Mouse (Mus musculus) hindbrain, embryonic 16.5 days (tissue): ENCODE measurements around the gene Ppp1r16b. TPM values are rescaled to one million over a fixed set of nuclear protein-coding genes. Genes with fewer than 3 reads are reported as not detected.

Source experiments
- ATAC-seq: fragments of 200-750 bp; cut with Nextera tagmentation; 2 replicates; pipeline ENCODE4 v1.8.0; 2017; ENCODE audit warnings: moderate TSS enrichment, moderate library complexity
- H3K27ac ChIP-seq: fragments of 300-500 bp; sonication (generic); 2 replicates; pipeline ENCODE4 v1.5.1; 2014; ENCODE audit warnings: low read depth, mild to moderate bottlenecking, control low read depth, low read length, moderate library complexity
- H3K27me3 ChIP-seq: fragments of 300-500 bp; sonication (generic); replicated peaks from 2 replicates; pipeline ENCODE4 v1.6.1; 2014; ENCODE audit warnings: low read length; ENCODE audit not compliant: control insufficient read depth, insufficient read depth
- H3K36me3 ChIP-seq: fragments of 300-500 bp; sonication (generic); 2 replicates; pipeline ENCODE4 v1.6.1; 2014; ENCODE audit warnings: mild to moderate bottlenecking, low read length, moderate library complexity, mixed read lengths; ENCODE audit not compliant: control insufficient read depth, insufficient read depth
- H3K4me1 ChIP-seq: fragments of 300-500 bp; sonication (generic); 2 replicates; pipeline ENCODE4 v1.6.1; 2014; ENCODE audit warnings: low read depth, low read length; ENCODE audit not compliant: control insufficient read depth, insufficient read depth
- H3K4me2 ChIP-seq: fragments of 300-500 bp; sonication (generic); 2 replicates; pipeline ENCODE4 v1.6.1; 2014; ENCODE audit warnings: mild to moderate bottlenecking, low read length, control low read depth, moderate library complexity
- H3K4me3 ChIP-seq: fragments of 300-500 bp; sonication (generic); 2 replicates; pipeline ENCODE4 v1.5.1; 2014; ENCODE audit warnings: mild to moderate bottlenecking, low read length, control low read depth, moderate library complexity
- H3K9ac ChIP-seq: fragments of 300-500 bp; sonication (generic); 2 replicates; pipeline ENCODE4 v1.6.1; 2014; ENCODE audit warnings: low read depth, mild to moderate bottlenecking, control low read depth, low read length, moderate library complexity
- H3K9me3 ChIP-seq: fragments of 300-500 bp; sonication (generic); 2 replicates; pipeline ENCODE4 v1.6.1; 2014; ENCODE audit warnings: mild to moderate bottlenecking, low read length, moderate library complexity; ENCODE audit not compliant: control insufficient read depth
- WGBS: fragments of 180-500 bp; shearing (Covaris S2); extraction: QIAGEN DNeasy Blood & Tissue Kit; methylation state at CpG from one replicate; pipeline ENCODE4 v1.1.7; 2014; 5-methylcytosine and 5-hydroxymethylcytosine counted together
- polyA plus RNA-seq: library from polyadenylated mRNA; unstranded; fragments of >200 nt; fragmentation: Nextera tagmentation; extraction: Ambion mirVana; gene quantifications from 2 replicates; pipeline ENCODE4 v1.2.1, GENCODE M21; 2015

Ppp1r16b gene
- polyA plus RNA-seq, 1 experiment from 2014 or later, result 26.4 TPM

DNA sequence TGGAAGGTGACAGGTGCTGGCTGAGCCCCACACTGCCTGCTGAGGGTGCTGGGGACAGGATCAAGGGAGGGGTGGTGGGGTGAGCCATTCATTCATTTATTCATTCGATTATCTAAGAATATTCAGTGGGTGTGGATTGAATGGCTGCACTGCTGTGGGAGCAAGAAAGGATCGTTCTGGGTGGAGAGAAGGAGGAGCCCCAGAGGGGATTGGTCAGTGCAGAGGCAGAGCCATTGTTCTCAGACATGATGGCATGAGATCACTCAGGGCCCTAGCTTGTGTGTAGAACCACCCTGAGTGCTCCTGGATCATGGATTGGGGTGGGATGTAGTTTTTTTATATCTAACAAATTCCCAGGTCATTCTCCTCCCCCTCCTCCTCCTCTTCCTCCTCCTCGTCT is 56.3 kb downstream of the Ppp1r16b start:
- no peak for ATAC-seq
- H3K4me2 ChIP-seq, result no peak overlapping the region
- peaks cover 5% of the 10 kb centered on the region; the same call in 1 of the 2 replicates for H3K4me1 ChIP-seq
- H3K4me3 ChIP-seq, result no peak overlapping the region
- no peak overlapping the region for H3K27ac ChIP-seq
- no peaks in the 10 kb centered on the region for H3K27me3 ChIP-seq
- H3K9ac ChIP-seq, result no peak overlapping the region
- H3K36me3 ChIP-seq, result no peaks in the 10 kb centered on the region
- 36% methylated on average over 3 of the region's 3 CpGs for WGBS
- no peaks in the 10 kb centered on the region for H3K9me3 ChIP-seq

DNA sequence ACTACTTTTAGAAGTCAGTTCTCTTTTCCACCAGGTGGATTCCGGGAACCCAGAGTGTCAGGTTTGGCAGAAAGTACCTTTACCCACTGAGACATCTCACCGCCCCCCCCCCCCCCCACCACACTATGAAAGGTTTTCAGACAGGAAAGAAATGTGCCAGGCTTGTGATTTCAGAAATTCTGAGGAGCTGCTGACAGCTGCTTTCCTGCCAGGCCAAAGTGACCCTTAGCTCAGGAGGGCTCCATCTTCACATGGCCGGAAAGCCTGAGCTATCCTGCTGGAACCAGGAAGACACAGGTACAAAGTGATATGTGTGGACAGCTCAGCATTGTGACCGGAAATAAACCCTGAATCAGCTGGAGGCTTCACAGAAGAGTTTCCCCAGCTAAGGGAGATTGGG is 56.9 kb downstream of the Ppp1r16b start:
- Histone ChIP-seq H3K4me2 (no peak overlapping the region), H3K9me3 (no peaks in the 10 kb centered on the region), H3K36me3 (no peaks in the 10 kb centered on the region), H3K4me3 (no peak overlapping the region), H3K9ac (no peak overlapping the region), H3K27me3 (no peaks in the 10 kb centered on the region), H3K27ac (no peak overlapping the region), H3K4me1 (peaks cover 5% of the 10 kb centered on the region; the same call in 1 of the 2 replicates)
- 78% methylated on average over 4 of the region's 4 CpGs for WGBS
- ATAC-seq, result no peak

GRCm38 (mm10) chr2:158722991-158723551 is 57.9 kb downstream of the Ppp1r16b start:
- 51% methylated on average over 6 of the region's 6 CpGs for WGBS
- H3K4me1 ChIP-seq, result peaks cover 5% of the 10 kb centered on the region; the same call in 1 of the 2 replicates
- no peaks in the 10 kb centered on the region for H3K36me3 ChIP-seq
- H3K4me3 ChIP-seq, result no peak overlapping the region
- no peak overlapping the region for H3K4me2 ChIP-seq
- no peaks in the 10 kb centered on the region for H3K9me3 ChIP-seq
- H3K27me3 ChIP-seq, result no peaks in the 10 kb centered on the region
- H3K27ac ChIP-seq, result peak overlapping the region; percentile 31; the same call in 1 of the 2 replicates
- H3K9ac ChIP-seq, result no peak overlapping the region; the same call in 1 of the 2 replicates
- no peak for ATAC-seq

- WGBS, result 62% methylated on average over 6 of the region's 6 CpGs
- H3K4me3 ChIP-seq, result no peak overlapping the region
- no peaks in the 10 kb centered on the region for H3K9me3 ChIP-seq
- no peak overlapping the region for H3K9ac ChIP-seq
- no peak overlapping the region for H3K4me2 ChIP-seq
- H3K36me3 ChIP-seq, result no peaks in the 10 kb centered on the region
- H3K27me3 ChIP-seq, result no peaks in the 10 kb centered on the region
- H3K4me1 ChIP-seq, result peaks cover 5% of the 10 kb centered on the region; the same call in 1 of the 2 replicates
- no peak for ATAC-seq
- H3K27ac ChIP-seq, result no peak overlapping the region
Observed at GRCm38 (mm10) chr2:158723806-158724205, 58.6 kb downstream of the Ppp1r16b start.

DNA sequence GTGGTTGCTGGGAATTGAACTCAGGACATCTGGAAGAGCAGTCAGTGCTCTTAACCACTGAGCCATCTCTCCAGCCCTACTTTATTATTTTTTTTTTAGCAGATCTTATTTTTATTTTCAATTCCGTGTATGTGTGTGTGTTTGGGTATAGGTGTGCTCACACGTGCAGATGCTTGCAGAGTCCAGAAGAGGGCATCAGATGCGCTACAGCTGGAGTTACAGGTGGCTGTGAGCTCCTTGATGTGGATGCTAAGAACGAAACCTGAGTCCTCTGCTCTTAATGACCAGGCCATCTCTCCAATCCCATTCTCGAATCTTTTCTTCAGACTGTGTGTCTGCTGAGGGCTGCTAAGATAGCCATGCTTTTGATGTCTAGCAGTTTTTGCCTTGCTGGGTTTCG is 61.1 kb downstream of the Ppp1r16b start:
- Histone ChIP-seq H3K27me3 (no peaks in the 10 kb centered on the region), H3K36me3 (no peaks in the 10 kb centered on the region), H3K4me2 (no peak overlapping the region), H3K27ac (no peak overlapping the region), H3K9ac (no peak overlapping the region), H3K4me1 (peaks cover 5% of the 10 kb centered on the region; the same call in 1 of the 2 replicates), H3K9me3 (no peaks in the 10 kb centered on the region), H3K4me3 (no peak overlapping the region)
- WGBS, result 78% methylated on average over 6 of the region's 6 CpGs
- no peak for ATAC-seq

GRCm38 (mm10) chr2:158728061-158728815 is 63.0 kb downstream of the Ppp1r16b start:
- Histone ChIP-seq H3K9me3 (no peaks in the 10 kb centered on the region), H3K4me1 (no peaks in the 10 kb centered on the region), H3K4me2 (no peak overlapping the region), H3K27ac (no peak overlapping the region), H3K27me3 (no peaks in the 10 kb centered on the region), H3K9ac (no peak overlapping the region), H3K4me3 (no peak overlapping the region), H3K36me3 (no peaks in the 10 kb centered on the region)
- WGBS, result 57% methylated on average over 7 of the region's 7 CpGs
- ATAC-seq, result no peak

DNA sequence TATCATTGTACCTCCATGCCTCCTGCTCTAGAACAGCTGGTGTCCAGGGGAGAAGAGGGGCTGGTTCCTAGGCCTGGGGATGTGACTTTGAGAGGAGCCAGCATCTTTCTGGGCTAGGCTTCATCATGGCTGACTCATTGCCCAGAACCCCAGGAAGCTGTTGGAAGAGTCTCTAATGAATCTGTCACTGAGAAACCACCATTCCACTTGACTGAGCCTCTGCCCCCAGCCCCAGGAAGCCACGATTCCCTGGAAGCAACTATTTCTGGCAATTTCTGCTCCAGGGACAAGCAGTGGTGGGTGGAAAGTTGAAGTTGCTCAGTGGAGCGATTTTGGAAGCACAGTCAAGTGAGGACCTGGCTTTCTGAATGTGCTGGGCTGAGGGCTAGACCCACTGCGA is 65.7 kb downstream of the Ppp1r16b start:
- Histone ChIP-seq H3K9ac (no peak overlapping the region), H3K27me3 (no peaks in the 10 kb centered on the region), H3K4me1 (peaks cover 6% of the 10 kb centered on the region; the same call in 1 of the 2 replicates), H3K9me3 (no peaks in the 10 kb centered on the region), H3K4me3 (no peak overlapping the region), H3K27ac (no peak overlapping the region), H3K36me3 (no peaks in the 10 kb centered on the region), H3K4me2 (no peak overlapping the region)
- 65% methylated on average over 3 of the region's 3 CpGs for WGBS
- no peak for ATAC-seq

GRCm38 (mm10) chr2:158732521-158732920 is 67.3 kb downstream of the Ppp1r16b start:
- no peaks in the 10 kb centered on the region for H3K9me3 ChIP-seq
- no peak for ATAC-seq
- H3K4me3 ChIP-seq, result no peak overlapping the region
- no peak overlapping the region for H3K27ac ChIP-seq
- H3K27me3 ChIP-seq, result no peaks in the 10 kb centered on the region
- H3K36me3 ChIP-seq, result no peaks in the 10 kb centered on the region
- 84% methylated on average over 9 of the region's 9 CpGs for WGBS
- H3K9ac ChIP-seq, result no peak overlapping the region
- no peak overlapping the region for H3K4me2 ChIP-seq
- H3K4me1 ChIP-seq, result peaks cover 6% of the 10 kb centered on the region; the same call in 1 of the 2 replicates

DNA sequence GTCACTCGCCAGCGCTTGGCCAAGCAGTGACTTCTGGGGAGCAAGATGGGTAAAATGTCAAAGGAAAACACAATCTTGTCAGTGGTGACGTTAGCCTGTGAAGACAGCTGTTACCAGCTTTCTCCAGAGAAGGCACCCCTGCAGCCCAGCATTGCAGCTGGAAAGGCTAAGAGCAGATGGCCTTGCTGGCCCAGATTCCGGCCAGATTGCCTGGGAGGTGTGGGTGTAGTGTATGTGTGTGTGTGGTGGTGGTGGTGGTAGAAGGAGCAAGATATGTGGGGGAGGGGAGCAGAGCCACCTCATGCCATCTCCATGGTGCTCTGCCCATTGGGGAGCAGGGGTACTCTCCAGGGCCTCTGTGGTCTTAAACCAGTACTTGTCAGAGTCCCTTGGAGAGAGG is 67.9 kb downstream of the Ppp1r16b start:
- ATAC-seq, result no peak
- no peak overlapping the region for H3K9ac ChIP-seq
- H3K27me3 ChIP-seq, result no peaks in the 10 kb centered on the region
- no peaks in the 10 kb centered on the region for H3K9me3 ChIP-seq
- peaks cover 6% of the 10 kb centered on the region; the same call in 1 of the 2 replicates for H3K4me1 ChIP-seq
- 68% methylated on average over 4 of the region's 4 CpGs for WGBS
- H3K4me2 ChIP-seq, result no peak overlapping the region
- H3K36me3 ChIP-seq, result no peaks in the 10 kb centered on the region
- H3K27ac ChIP-seq, result no peak overlapping the region
- no peak overlapping the region for H3K4me3 ChIP-seq
